In the genomic region with DNA sequence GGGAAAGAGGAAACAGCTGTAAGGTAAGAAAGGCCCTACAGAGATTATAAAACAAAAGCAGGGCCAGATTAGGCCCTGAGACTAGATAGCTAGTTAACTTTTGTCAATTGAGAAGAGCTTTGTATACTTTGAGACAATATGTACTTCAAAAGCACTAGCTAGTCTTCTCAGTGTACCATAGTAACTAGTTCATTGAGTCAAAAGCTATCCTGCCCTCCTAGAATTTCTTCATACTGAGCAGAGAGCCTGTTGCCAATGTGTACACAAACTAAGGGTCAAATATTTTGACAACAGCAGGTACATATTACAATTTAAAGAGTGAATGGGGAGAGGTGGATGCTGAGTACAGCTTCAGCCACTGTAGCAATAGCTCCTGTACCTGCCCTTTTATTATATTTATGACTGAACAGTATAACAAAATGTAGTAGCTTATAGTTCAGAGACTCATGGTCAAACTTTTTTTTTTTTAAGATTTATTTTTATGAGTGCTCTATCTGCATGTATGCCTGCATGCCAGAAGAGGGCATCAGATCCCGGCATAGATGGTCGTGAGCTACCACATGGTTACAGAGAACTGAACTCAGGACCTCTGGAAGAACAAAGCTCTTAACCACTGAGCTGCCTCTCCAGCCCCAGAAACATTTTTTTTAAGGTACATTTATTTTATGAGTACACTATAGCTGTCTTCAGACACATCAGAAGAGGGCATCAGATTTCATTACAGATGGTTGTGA, we compare ENCODE assay signal across 15 mouse cellular contexts. TPM values are rescaled to one million over a fixed set of nuclear protein-coding genes. Genes with fewer than 3 reads are reported as not detected.
DNase-seq lines count a peak whose midpoint lies in the region; ATAC-seq and TF ChIP-seq lines count a peak whose summit lies in the region.
"Had no signal": no experiment of that assay in that cellular context is flagged by ENCODE, and none has a peak within 500 bp of the region (broad histone marks: within the 10 kb centered on the region; RNA-seq: fewer than 3 reads in every experiment).

No protein-coding gene starts in this region.

- TF ChIP-seq EP300 in liver, embryonic 14.5 days (IDR thresholded peaks at IDR 0.05; ENCODE audit: low read depth) = no peak

- H3K4me2 ChIP-seq in liver, embryonic 14.5 days (ENCODE audit: low read depth) = no peak overlapping the region
- H3K4me2 ChIP-seq: forebrain, embryonic 15.5 days; limb, embryonic 15.5 days; midbrain, embryonic 11.5 days had no signal

- TF ChIP-seq CTCF in cerebellum, adult 2 months (IDR thresholded peaks at IDR 0.05; ENCODE audit: borderline replicate concordance, insufficient read depth, low read depth, low read length) = peak; percentile 13; the same call in 1 of the 2 replicates
- TF ChIP-seq CTCF in liver, embryonic 14.5 days (IDR thresholded peaks at IDR 0.05; ENCODE audit: low read depth) = peak; percentile 28; the same call in 1 of the 2 replicates

- no peaks in the 10 kb centered on the region for H3K4me1 ChIP-seq in cerebellum, adult 2 months (ENCODE audit: control insufficient read depth, insufficient read depth, low read length)
- peaks cover 0 to 3% of the 10 kb centered on the region in 2 experiments; a peak in 1 of 4 replicates for H3K4me1 ChIP-seq in liver, embryonic 14.5 days (replicated peaks; ENCODE audit: control insufficient read depth in 2 of 2, insufficient read depth in 2 of 2, low read length in 1 of 2)

- no peak overlapping the region for H3K9ac ChIP-seq in liver, embryonic 14.5 days (replicated peaks)
- H3K9ac ChIP-seq: forebrain, embryonic 15.5 days; limb, embryonic 15.5 days had no signal

- H3K27ac ChIP-seq in cerebellum, adult 2 months (ENCODE audit: insufficient read depth, low read length) = no peak overlapping the region
- H3K27ac ChIP-seq in liver, embryonic 14.5 days = no peak overlapping the region
- H3K27ac ChIP-seq: forebrain, embryonic 15.5 days; limb, embryonic 15.5 days had no signal

- no peaks in the 10 kb centered on the region for H3K27me3 ChIP-seq in cerebellum, adult 2 months (ENCODE audit: control insufficient read depth, insufficient read depth, low read length)
- H3K27me3 ChIP-seq in liver, embryonic 14.5 days (ENCODE audit: control insufficient read depth, insufficient read depth, low read length) = no peaks in the 10 kb centered on the region
- H3K27me3 ChIP-seq: forebrain, embryonic 15.5 days; limb, embryonic 15.5 days had no signal

- no peaks in the 10 kb centered on the region for H3K36me3 ChIP-seq in liver, embryonic 14.5 days (replicated peaks; ENCODE audit: control insufficient read depth, insufficient read depth, low read depth)
- H3K36me3 ChIP-seq: forebrain, embryonic 15.5 days; limb, embryonic 15.5 days had no signal

- H3K9me3 ChIP-seq in liver, embryonic 14.5 days (ENCODE audit: control insufficient read depth, low read length) = no peaks in the 10 kb centered on the region
- H3K9me3 ChIP-seq: forebrain, embryonic 15.5 days; limb, embryonic 15.5 days had no signal

- ATAC-seq in liver, embryonic 14.5 days (ENCODE audit: insufficient read depth) = no peak
- ATAC-seq: forebrain, embryonic 15.5 days had no signal

- no peak for DNase-seq in cerebellum, adult 2 months
- DNase-seq in cerebellum, adult 18-20 months = no peak
- DNase-seq in liver, embryonic 14.5 days (ENCODE audit: low read depth in 3 of 3, low spot score in 3 of 3) = no peak
- no peak for DNase-seq in liver
- peak; percentile 45 to 54 for DNase-seq in B cell, adult 2 months
- DNase-seq in brain, adult 2 months (ENCODE audit: low read depth, low spot score) = peak; percentile 51
- no peak for DNase-seq in gastrocnemius, postnatal 36 days
- no peak for DNase-seq in left cerebral cortex, postnatal 4 days
- DNase-seq: adrenal gland, postnatal 25 days; kidney, adult 9 months; layer of hippocampus, postnatal 36 days; right cerebral cortex, postnatal 25 days had no signal

- intact Hi-C loops in gastrocnemius, postnatal 36 days (cut with DNase I) = no loop called here
- intact Hi-C loops in left cerebral cortex, postnatal 4 days (cut with DNase I) = no loop called here

- no peak overlapping the region for H3K4me3 ChIP-seq in cerebellum, adult 2 months (replicated peaks; ENCODE audit: insufficient read depth, low read depth, low read length)
- no peak overlapping the region for H3K4me3 ChIP-seq in liver, embryonic 14.5 days (ENCODE audit: insufficient read depth in 1 of 2, low read depth in 2 of 2, low read length in 2 of 2)
- H3K4me3 ChIP-seq: forebrain, embryonic 15.5 days; limb, embryonic 15.5 days had no signal

- TF ChIP-seq POLR2A in cerebellum, adult 2 months (IDR thresholded peaks at IDR 0.05; ENCODE audit: borderline replicate concordance, insufficient read depth, low read length) = no peak

- WGBS in cerebellum, adult 2 months = 61% methylated on average over 2 of the region's 2 CpGs
- WGBS in liver, embryonic 14.5 days (ENCODE audit: insufficient replicate concordance) = 53% methylated on average over 2 of the region's 2 CpGs

RNA-seq across cellular contexts. Expression of gene Vezf1, which starts 6.0 kb away (rescaled TPM):
- 29.6 and 30.2 TPM in 2 replicates for polyA plus RNA-seq in cerebellum, adult 2 months (2012; rRNA removed)
- polyA plus RNA-seq in liver, embryonic 14.5 days (2012; rRNA removed) = 4.7 and 5.7 TPM in 2 replicates
- polyA plus RNA-seq in liver, embryonic 14.5 days (2014; fragmentation: Nextera tagmentation; extraction: Ambion mirVana) = 7.5 and 9.1 TPM in 2 replicates
- total RNA-seq in gastrocnemius, postnatal 36 days (2021) = 10 to 100 TPM; 50.0 to 71.2 TPM
- total RNA-seq in left cerebral cortex, postnatal 4 days (2021) = 10 to 100 TPM; 35.3 to 38.2 TPM

RNA-seq across cellular contexts. Expression of gene Srsf1, which starts 14.9 kb away (rescaled TPM):
- 350 and 367 TPM in 2 replicates for polyA plus RNA-seq in cerebellum, adult 2 months (2012; rRNA removed)
- 111 and 163 TPM in 2 replicates for polyA plus RNA-seq in liver, embryonic 14.5 days (2012; rRNA removed)
- polyA plus RNA-seq in liver, embryonic 14.5 days (2014; fragmentation: Nextera tagmentation; extraction: Ambion mirVana) = 139 and 158 TPM in 2 replicates
- total RNA-seq in gastrocnemius, postnatal 36 days (2021) = 10 to 100 TPM; 54.4 to 60.2 TPM
- total RNA-seq in left cerebral cortex, postnatal 4 days (2021) = 100 to 1,000 TPM; 261 to 264 TPM

RNA-seq across cellular contexts. Expression of gene Cuedc1, which starts 35.8 kb away (rescaled TPM):
- 41.6 and 42.0 TPM in 2 replicates for polyA plus RNA-seq in cerebellum, adult 2 months (2012; rRNA removed)
- 0.76 and 0.96 TPM in 2 replicates for polyA plus RNA-seq in liver, embryonic 14.5 days (2012; rRNA removed)
- 0.36 and 0.53 TPM in 2 replicates for polyA plus RNA-seq in liver, embryonic 14.5 days (2014; fragmentation: Nextera tagmentation; extraction: Ambion mirVana)
- 10 to 100 TPM; 80.3 to 96.9 TPM for total RNA-seq in gastrocnemius, postnatal 36 days (2021)
- total RNA-seq in left cerebral cortex, postnatal 4 days (2021) = 10 to 100 TPM; 65.4 to 69.7 TPM

Comparison
In these comparisons a context has a peak if more than half of its experiments do, and no peak if none do; other contexts are left out.
1. DNase-seq: peak in B cell, adult 2 months (2 of 2) and brain, adult 2 months (single experiment); none in cerebellum, adult 2 months (0 of 2), cerebellum, adult 18-20 months (0 of 2), liver, embryonic 14.5 days (0 of 3), liver (single experiment), gastrocnemius, postnatal 36 days (0 of 2) and left cerebral cortex, postnatal 4 days (single experiment).
2. RNA of gene Srsf1, which starts 14.9 kb away (total RNA-seq): 261 to 264 TPM in left cerebral cortex, postnatal 4 days; 54.4 to 60.2 TPM in gastrocnemius, postnatal 36 days; every median in the first group is over 4 times any median in the second.